In the genomic region with DNA sequence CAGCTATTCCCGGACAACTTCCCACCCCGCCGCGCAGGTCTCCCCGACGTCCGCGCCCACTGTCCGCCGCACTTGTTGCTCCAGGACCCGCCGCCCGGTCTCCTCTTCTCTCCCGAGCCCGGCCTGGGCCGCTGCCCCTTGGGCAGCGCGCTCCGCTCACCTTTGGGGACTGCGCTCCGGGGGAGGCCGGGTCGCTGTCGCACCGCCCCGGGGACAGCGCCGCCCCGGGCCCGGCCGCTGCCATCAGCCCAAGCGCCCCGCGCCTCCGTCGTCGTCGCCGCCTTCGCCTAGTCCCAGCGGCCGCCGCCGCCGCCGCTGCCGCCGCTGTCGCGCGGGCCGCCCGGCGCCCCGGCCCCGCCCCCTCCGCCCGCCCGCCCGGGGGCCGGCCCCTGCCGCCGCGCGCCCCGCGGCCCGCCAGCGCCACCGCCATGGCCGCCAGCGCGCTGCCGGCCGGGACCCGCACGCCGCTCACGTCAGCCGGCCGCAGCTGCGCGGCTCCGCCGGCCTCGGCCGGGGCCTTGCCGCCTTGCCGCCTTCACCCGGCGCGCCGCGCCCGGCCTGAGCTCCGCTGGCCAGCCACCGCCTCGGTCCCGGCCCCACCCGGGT, we compare ENCODE assay signal across 8 mouse cellular contexts. TPM values are rescaled to one million over a fixed set of nuclear protein-coding genes. Genes with fewer than 3 reads are reported as not detected.
DNase-seq lines count a peak whose midpoint lies in the region; ATAC-seq and TF ChIP-seq lines count a peak whose summit lies in the region.
"Not testable (repeated sequence)": the region's sequence is repeated elsewhere in the genome, so short reads cannot be mapped to it uniquely, and the experiment has no call there.

A gene (minus strand): TSS at position 323 of the 606 bp plus-strand sequence.

- H3K4me2 ChIP-seq in lung, embryonic 14.5 days, result peak within 1 kb of the TSS; percentile 84
- peak within 1 kb of the TSS; percentile 96 for H3K4me2 ChIP-seq in neural tube, embryonic 14.5 days (ENCODE audit: low read depth, low read length)

- H3K9ac ChIP-seq in lung, embryonic 14.5 days, result peak within 1 kb of the TSS; percentile 72
- peak within 1 kb of the TSS; percentile 61 for H3K9ac ChIP-seq in neural tube, embryonic 14.5 days (replicated peaks; ENCODE audit: low read depth, low read length)

- H3K9me3 ChIP-seq in hindbrain, embryonic 10.5 days; lung, embryonic 14.5 days (ENCODE audit: low read depth, low read length); neural tube, embryonic 14.5 days (ENCODE audit: control insufficient read depth, low read length): not testable (repeated sequence)

- peak within 1 kb of the TSS; percentile 77 for H3K4me3 ChIP-seq in hindbrain, embryonic 10.5 days
- H3K4me3 ChIP-seq in lung, embryonic 14.5 days (ENCODE audit: low read depth, low read length), result peak within 1 kb of the TSS; percentile 65
- H3K4me3 ChIP-seq in neural tube, embryonic 14.5 days (ENCODE audit: low read depth, low read length), result peak within 1 kb of the TSS; percentile 56

- H3K27me3 ChIP-seq in hindbrain, embryonic 10.5 days (ENCODE audit: insufficient read depth, poor library complexity, severe bottlenecking); lung, embryonic 14.5 days (ENCODE audit: insufficient read depth, low read length); neural tube, embryonic 14.5 days (ENCODE audit: control insufficient read depth, insufficient read depth, low read length): not testable (repeated sequence)

- peak; percentile 31 for DNase-seq in Muller cell, postnatal 12 days (ENCODE audit: inconsistent ontology term)
- DNase-seq in cerebellum, postnatal 10 days, result peak; percentile 46 to 48
- not testable (repeated sequence) for DNase-seq in frontal cortex, adult 2 months (ENCODE audit: extremely low spot score in 1 of 2, low spot score in 1 of 2); layer of hippocampus, adult 8-10 months (ENCODE audit: low spot score in 2 of 2)
- peak; percentile 47 for DNase-seq in hindbrain, embryonic 10.5 days (ENCODE audit: low spot score)
- DNase-seq in lung, embryonic 14.5 days, result peak; percentile 33
- DNase-seq in thymus, postnatal 14 days, result peak; percentile 56

- H3K4me1 ChIP-seq in hindbrain, embryonic 10.5 days (replicated peaks), result peaks cover 12% of the 10 kb centered on the region
- H3K4me1 ChIP-seq in lung, embryonic 14.5 days (ENCODE audit: insufficient read depth); neural tube, embryonic 14.5 days (ENCODE audit: control insufficient read depth, insufficient read depth, low read length): not testable (repeated sequence)

- peak within 1 kb of the TSS; percentile 88 for H3K27ac ChIP-seq in hindbrain, embryonic 10.5 days
- H3K27ac ChIP-seq in lung, embryonic 14.5 days (ENCODE audit: low read depth), result peak within 1 kb of the TSS; percentile 60; the same call in 1 of the 2 replicates
- not testable (repeated sequence) for H3K27ac ChIP-seq in neural tube, embryonic 14.5 days (ENCODE audit: low read depth, low read length)

- 2% methylated on average over 60 of the region's 100 CpGs for WGBS in hindbrain, embryonic 10.5 days
- under 1% methylated on average over 33 of the region's 100 CpGs for WGBS in lung, embryonic 14.5 days
- WGBS in neural tube, embryonic 14.5 days, result 0% methylated on average over 10 of the region's 100 CpGs

- ATAC-seq in lung, embryonic 14.5 days (ENCODE audit: insufficient read depth), result peak; percentile 82
- ATAC-seq in neural tube, embryonic 14.5 days (ENCODE audit: low read depth), result peak; percentile 82

- TF ChIP-seq CTCF in lung, embryonic 14.5 days (IDR thresholded peaks at IDR 0.05; ENCODE audit: low read depth), result not testable (repeated sequence)

- not testable (repeated sequence) for H3K36me3 ChIP-seq in hindbrain, embryonic 10.5 days; lung, embryonic 14.5 days (ENCODE audit: insufficient read depth); neural tube, embryonic 14.5 days (ENCODE audit: control insufficient read depth, insufficient read depth, low read length)

RNA-seq across cellular contexts. Expression of the gene that starts here (rescaled TPM):
- polyA plus RNA-seq in frontal cortex, adult 2 months (2012; rRNA removed), result 52.0 and 55.6 TPM in 2 replicates
- polyA plus RNA-seq in hindbrain, embryonic 10.5 days (2016; fragmentation: Nextera tagmentation; extraction: Ambion mirVana), result 24.5 and 32.5 TPM in 2 replicates
- 10 to 100 TPM; 51.9 to 58.2 (median 55.7) TPM for total RNA-seq in layer of hippocampus, adult 8-10 months (2022)
- polyA plus RNA-seq in lung, embryonic 14.5 days (2014; fragmentation: Nextera tagmentation; extraction: Ambion mirVana), result 39.1 and 44.2 TPM in 2 replicates
- polyA plus RNA-seq in neural tube, embryonic 14.5 days (2014; fragmentation: Nextera tagmentation; extraction: Ambion mirVana), result 21.2 and 21.3 TPM in 2 replicates
